Comparison of ENCODE assay signal across 8 mouse cellular contexts in the genomic region with DNA sequence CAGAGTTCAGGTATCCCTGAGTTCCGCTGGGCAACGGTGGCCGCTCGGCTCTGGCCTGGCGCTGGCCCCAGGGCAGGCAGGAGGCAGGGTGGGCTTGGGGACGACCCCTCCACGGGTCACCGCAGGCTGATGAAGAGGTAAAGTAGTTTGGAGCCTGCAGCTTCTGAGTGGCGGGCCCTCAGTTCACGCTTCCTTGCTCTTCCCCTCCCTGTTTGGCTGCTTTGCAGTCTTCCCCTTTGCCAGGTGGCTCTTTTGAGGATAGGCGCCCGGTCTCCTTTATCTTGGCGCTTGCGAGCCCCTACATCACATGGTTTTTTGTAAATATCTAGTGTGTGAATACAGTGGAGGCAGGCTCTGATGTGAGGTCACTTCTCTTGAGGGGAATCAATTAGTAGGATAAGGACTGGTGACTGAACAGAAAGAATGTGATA. TPM values are rescaled to one million over a fixed set of nuclear protein-coding genes. Genes with fewer than 3 reads are reported as not detected.
A peak's percentile ranks its signal among the peaks of the same experiment; 100 is the strongest.
DNase-seq lines count a peak whose midpoint lies in the region; ATAC-seq and TF ChIP-seq lines count a peak whose summit lies in the region.

No protein-coding gene starts in this region.

- TF ChIP-seq POLR2A in testis, adult 2 months (IDR thresholded peaks at IDR 0.05; ENCODE audit: control insufficient read depth, low read depth, low read length) = no peak
- TF ChIP-seq POLR2A in myocyte (IDR thresholded peaks at IDR 0.05; ENCODE audit: insufficient read length, low read depth) = no peak

- peak; percentile 13 for DNase-seq in embryo, embryonic 10.5 days (ENCODE audit: low spot score)
- DNase-seq in embryo, embryonic 10 days (ENCODE audit: low spot score) = no peak
- DNase-seq in testis, postnatal 14 days (ENCODE audit: low spot score) = no peak
- no peak for DNase-seq in thymus, adult 18-20 months
- DNase-seq in adrenal gland, postnatal 14 days = no peak

- no peaks in the 10 kb centered on the region for H3K4me1 ChIP-seq in testis, adult 2 months (ENCODE audit: control insufficient read depth, insufficient read depth, low read length)
- H3K4me1 ChIP-seq in intestine, embryonic 16.5 days (ENCODE audit: control insufficient read depth, insufficient read depth, low read length) = no peaks in the 10 kb centered on the region

- 16% methylated on average over 12 of the region's 14 CpGs for WGBS in intestine, embryonic 16.5 days

- H3ac ChIP-seq in myocyte (ENCODE audit: control insufficient read depth, insufficient read length) = peak overlapping the region; percentile 41

- H3K27ac ChIP-seq in testis, adult 2 months (ENCODE audit: control insufficient read depth, insufficient read depth, low read depth, low read length) = peak overlapping the region; percentile 51; the same call in 1 of the 2 replicates
- H3K27ac ChIP-seq in intestine, embryonic 16.5 days (ENCODE audit: low read length) = peak overlapping the region; percentile 65

- H3K36me3 ChIP-seq in testis, adult 2 months (ENCODE audit: control insufficient read depth, insufficient read depth, low read length) = no peaks in the 10 kb centered on the region
- no peaks in the 10 kb centered on the region for H3K36me3 ChIP-seq in intestine, embryonic 16.5 days (ENCODE audit: control insufficient read depth, insufficient read depth, low read length)
- no peaks in the 10 kb centered on the region for H3K36me3 ChIP-seq in myocyte (ENCODE audit: control insufficient read depth, insufficient read depth)

- peak overlapping the region; percentile 83 for H3K4me3 ChIP-seq in testis, adult 2 months (ENCODE audit: control insufficient read depth, low read depth, low read length)
- H3K4me3 ChIP-seq in intestine, embryonic 16.5 days (ENCODE audit: low read length) = peak overlapping the region; percentile 68
- peak overlapping the region; percentile 60 for H3K4me3 ChIP-seq in myocyte

- H3K79me2 ChIP-seq in myocyte (ENCODE audit: control insufficient read depth, insufficient read depth) = peaks cover 29% of the 10 kb centered on the region

- no peak for TF ChIP-seq CTCF in testis, adult 2 months (IDR thresholded peaks at IDR 0.05; ENCODE audit: control insufficient read depth, insufficient read depth, insufficient replicate concordance, low read depth, low read length)

- no peaks in the 10 kb centered on the region for H3K9me3 ChIP-seq in intestine, embryonic 16.5 days (ENCODE audit: control insufficient read depth, low read length)

- peak; percentile 39 for ATAC-seq in intestine, embryonic 16.5 days

- H3K27me3 ChIP-seq in testis, adult 2 months (ENCODE audit: control insufficient read depth, insufficient read depth, low read length) = no peaks in the 10 kb centered on the region
- 0 out of 2 replicates have a peak, but pooled peaks cover 2% of the 10 kb centered on the region for H3K27me3 ChIP-seq in intestine, embryonic 16.5 days (replicated peaks; ENCODE audit: control insufficient read depth, insufficient read depth, low read length)
- no peaks in the 10 kb centered on the region for H3K27me3 ChIP-seq in myocyte (ENCODE audit: control insufficient read depth, insufficient read depth, insufficient read length)

- H3K4me2 ChIP-seq in intestine, embryonic 16.5 days (ENCODE audit: low read depth, low read length) = peak overlapping the region; percentile 32
- H3K4me2 ChIP-seq in myocyte (ENCODE audit: low read depth) = peak overlapping the region; percentile 76

- peak overlapping the region; percentile 83 for H3K9ac ChIP-seq in intestine, embryonic 16.5 days (ENCODE audit: low read depth, low read length)

TF ChIP-seq in myocyte, 11 proteins besides CTCF, POLR2A, EP300 and RAD21:
- no peak for TF ChIP-seq MYOD1 (IDR thresholded peaks at IDR 0.05; ENCODE audit: control insufficient read depth in 1 of 3, insufficient read length in 2 of 3, low read depth in 2 of 3)
- TF ChIP-seq MYOG (IDR thresholded peaks at IDR 0.05; ENCODE audit: control insufficient read depth in 1 of 3, insufficient read depth in 1 of 3, insufficient read length in 2 of 3, low read depth in 2 of 3) = no peak
- TF ChIP-seq MAX (IDR thresholded peaks at IDR 0.05; ENCODE audit: low read depth) = no peak
- TF ChIP-seq SRF (IDR thresholded peaks at IDR 0.05; ENCODE audit: control insufficient read depth, insufficient read length, low read depth) = no peak
- TF ChIP-seq POLR2AphosphoS2 (IDR thresholded peaks at IDR 0.05; ENCODE audit: insufficient read length, low read depth) = no peak
- TF ChIP-seq E2F4 (IDR thresholded peaks at IDR 0.05; ENCODE audit: insufficient read depth) = no peak
- no peak for TF ChIP-seq CEBPB (IDR thresholded peaks at IDR 0.05; ENCODE audit: insufficient read depth, poor library complexity, severe bottlenecking)
- no peak for TF ChIP-seq TCF3 (IDR thresholded peaks at IDR 0.05; ENCODE audit: insufficient read length, low read depth)
- no peak for TF ChIP-seq TCF12 (IDR thresholded peaks at IDR 0.05; ENCODE audit: insufficient read depth, poor library complexity, severe bottlenecking)
- no peak for TF ChIP-seq USF1 (IDR thresholded peaks at IDR 0.05; ENCODE audit: low read depth)
- no peak for TF ChIP-seq REST (IDR thresholded peaks at IDR 0.05; ENCODE audit: insufficient read depth, insufficient read length)
TF ChIP-seq in myocyte: peak in this region for 0.

RNA-seq across cellular contexts. Expression of gene Vma21, which starts 1.2 kb away (rescaled TPM):
- polyA plus RNA-seq in testis, adult 2 months (2012; rRNA removed) = 0.87 and 1.8 TPM in 2 replicates
- polyA plus RNA-seq in intestine, embryonic 16.5 days (2015; fragmentation: Nextera tagmentation; extraction: Ambion mirVana) = 43.1 and 44.9 TPM in 2 replicates
- 17.3 TPM for polyA plus RNA-seq in myocyte (2012; fragmentation: generic; extraction: Trizol)
- total RNA-seq in adrenal gland, postnatal 14 days (2021) = 39.1 and 43.7 TPM in 2 replicates
